In the genomic region with DNA sequence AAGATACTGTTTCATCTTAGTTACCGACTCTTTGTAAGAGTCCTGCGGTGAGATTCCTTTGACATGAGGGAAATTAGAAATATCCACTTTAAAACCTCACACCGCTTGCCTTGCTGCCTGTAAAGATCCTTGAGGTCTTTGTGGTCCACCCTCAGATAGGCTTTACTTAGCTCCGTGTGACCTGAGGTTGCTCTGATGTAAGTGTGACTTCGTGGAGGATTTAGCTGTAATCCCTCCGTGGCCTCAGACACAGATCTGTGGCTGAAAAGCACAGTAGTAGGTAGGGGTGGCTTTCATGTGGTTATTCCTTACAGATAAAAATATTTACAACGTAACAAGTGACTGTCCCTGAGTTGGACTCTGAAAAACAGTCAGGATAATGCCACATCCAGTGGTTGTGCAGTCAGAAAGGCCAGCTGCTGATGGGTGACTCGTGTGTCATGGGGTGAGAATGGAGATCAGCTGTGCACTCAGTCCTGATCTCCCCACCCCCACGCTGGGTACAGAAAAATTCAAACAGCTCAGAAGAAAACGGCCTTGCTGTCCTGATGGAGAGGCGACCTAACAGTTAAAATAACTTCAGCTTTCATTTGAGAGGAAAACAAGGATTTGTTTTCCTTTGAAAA, we compare ENCODE assay signal across 29 mouse cellular contexts.
DNase-seq lines count a peak whose midpoint lies in the region; ATAC-seq lines count a peak whose summit lies in the region.
"Had no signal": no experiment of that assay in that cellular context is flagged by ENCODE, and none has a peak within 500 bp of the region (broad histone marks: within the 10 kb centered on the region; RNA-seq: fewer than 3 reads in every experiment).

No protein-coding gene starts in this region.

- H3K4me3 ChIP-seq in forebrain, embryonic 13.5 days, result no peak overlapping the region
- no peak overlapping the region for H3K4me3 ChIP-seq in forebrain, embryonic 16.5 days (replicated peaks; ENCODE audit: low read length)
- no peak overlapping the region for H3K4me3 ChIP-seq in midbrain, embryonic 13.5 days (replicated peaks)
- no peak overlapping the region for H3K4me3 ChIP-seq in midbrain, embryonic 16.5 days (ENCODE audit: low read depth, low read length)
- no peak overlapping the region for H3K4me3 ChIP-seq in neural tube, embryonic 15.5 days (replicated peaks)
- H3K4me3 ChIP-seq: gastrocnemius, adult 2 months; limb, embryonic 10.5 days; limb, embryonic 15.5 days; liver, embryonic 13.5 days; myocyte; neural tube, embryonic 12.5 days had no signal

- 36% methylated on average over 11 of the region's 11 CpGs for WGBS in forebrain, embryonic 13.5 days
- 35% methylated on average over 11 of the region's 11 CpGs for WGBS in forebrain, embryonic 16.5 days
- 28% methylated on average over 11 of the region's 11 CpGs for WGBS in midbrain, embryonic 13.5 days
- 28% methylated on average over 11 of the region's 11 CpGs for WGBS in midbrain, embryonic 16.5 days
- 43% methylated on average over 11 of the region's 11 CpGs for WGBS in neural tube, embryonic 15.5 days

- H3K27ac ChIP-seq in forebrain, embryonic 13.5 days, result no peak overlapping the region
- H3K27ac ChIP-seq in forebrain, embryonic 16.5 days (ENCODE audit: low read length), result no peak overlapping the region
- no peak overlapping the region for H3K27ac ChIP-seq in midbrain, embryonic 13.5 days
- H3K27ac ChIP-seq in midbrain, embryonic 16.5 days (ENCODE audit: low read length), result no peak overlapping the region
- no peak overlapping the region for H3K27ac ChIP-seq in neural tube, embryonic 15.5 days (replicated peaks)
- H3K27ac ChIP-seq: gastrocnemius, adult 2 months; hindbrain, embryonic 14.5 days; limb, embryonic 10.5 days; limb, embryonic 15.5 days; liver, embryonic 13.5 days; neural tube, embryonic 12.5 days had no signal

- no peaks in the 10 kb centered on the region for H3K36me3 ChIP-seq in forebrain, embryonic 13.5 days (ENCODE audit: poor library complexity, severe bottlenecking)
- H3K36me3 ChIP-seq in forebrain, embryonic 16.5 days (ENCODE audit: control insufficient read depth, insufficient read depth), result no peaks in the 10 kb centered on the region
- no peaks in the 10 kb centered on the region for H3K36me3 ChIP-seq in midbrain, embryonic 13.5 days
- no peaks in the 10 kb centered on the region for H3K36me3 ChIP-seq in midbrain, embryonic 16.5 days (ENCODE audit: control insufficient read depth, insufficient read depth, low read length)
- no peaks in the 10 kb centered on the region for H3K36me3 ChIP-seq in neural tube, embryonic 15.5 days
- H3K36me3 ChIP-seq: limb, embryonic 10.5 days; limb, embryonic 15.5 days; liver, embryonic 13.5 days; neural tube, embryonic 12.5 days had no signal

- ATAC-seq in forebrain, embryonic 13.5 days, result peak; percentile 46; the same call in 1 of the 2 replicates
- no peak for ATAC-seq in forebrain, embryonic 16.5 days
- ATAC-seq in midbrain, embryonic 13.5 days, result 0 out of 2 replicates have a peak, but pooled peaks have one; percentile 22
- ATAC-seq in midbrain, embryonic 16.5 days, result no peak
- ATAC-seq in neural tube, embryonic 15.5 days (ENCODE audit: low FRiP score), result no peak; the same call in 1 of the 2 replicates
- ATAC-seq: CD4-positive, CD25-positive, alpha-beta regulatory T cell, adult 4 months; forebrain, embryonic 14.5 days; intestine, postnatal 0 days had no signal

- H3K27me3 ChIP-seq in forebrain, embryonic 13.5 days, result no peaks in the 10 kb centered on the region
- H3K27me3 ChIP-seq in forebrain, embryonic 16.5 days (replicated peaks; ENCODE audit: control insufficient read depth, insufficient read depth, low read length), result no peaks in the 10 kb centered on the region
- no peaks in the 10 kb centered on the region for H3K27me3 ChIP-seq in midbrain, embryonic 13.5 days
- H3K27me3 ChIP-seq in midbrain, embryonic 16.5 days (ENCODE audit: control insufficient read depth, insufficient read depth, low read depth, low read length), result no peaks in the 10 kb centered on the region
- H3K27me3 ChIP-seq in neural tube, embryonic 15.5 days (replicated peaks), result no peaks in the 10 kb centered on the region
- H3K27me3 ChIP-seq: limb, embryonic 15.5 days; liver, embryonic 13.5 days; neural tube, embryonic 12.5 days had no signal

- peak; percentile 3 for DNase-seq in embryo, embryonic 9.5 days (ENCODE audit: extremely low spot score)
- DNase-seq in yolk sac, embryonic 10.5 days (ENCODE audit: low spot score), result no peak
- DNase-seq: cerebellum, adult 8-10 months; cerebellum, postnatal 25 days; gastrocnemius, adult 2 months; gastrocnemius, postnatal 36 days; heart, adult 18-20 months; heart, postnatal 36 days; kidney, postnatal 14 days; layer of hippocampus, adult 9-11 months; liver, embryonic 13.5 days; lung, adult 18-20 months; lung, postnatal 14 days; thymus, adult 2 months; thymus, postnatal 36 days had no signal

- no peak overlapping the region for H3K9ac ChIP-seq in forebrain, embryonic 13.5 days
- no peak overlapping the region for H3K9ac ChIP-seq in forebrain, embryonic 16.5 days (replicated peaks; ENCODE audit: low read depth, low read length)
- no peak overlapping the region for H3K9ac ChIP-seq in midbrain, embryonic 13.5 days (replicated peaks)
- no peak overlapping the region for H3K9ac ChIP-seq in midbrain, embryonic 16.5 days (ENCODE audit: low read depth, low read length)
- no peak overlapping the region for H3K9ac ChIP-seq in neural tube, embryonic 15.5 days (replicated peaks)
- H3K9ac ChIP-seq: hindbrain, embryonic 14.5 days; limb, embryonic 15.5 days; liver, embryonic 13.5 days; neural tube, embryonic 12.5 days had no signal

- no peaks in the 10 kb centered on the region; the same call in 1 of the 2 replicates for H3K4me1 ChIP-seq in forebrain, embryonic 13.5 days
- peaks cover 6% of the 10 kb centered on the region; the same call in 1 of the 2 replicates for H3K4me1 ChIP-seq in forebrain, embryonic 16.5 days (replicated peaks; ENCODE audit: control insufficient read depth, insufficient read depth, low read length)
- H3K4me1 ChIP-seq in midbrain, embryonic 13.5 days (replicated peaks), result peaks cover 30% of the 10 kb centered on the region
- peaks cover 12% of the 10 kb centered on the region for H3K4me1 ChIP-seq in midbrain, embryonic 16.5 days (ENCODE audit: control insufficient read depth, insufficient read depth, low read length)
- H3K4me1 ChIP-seq in neural tube, embryonic 15.5 days, result peaks cover 15% of the 10 kb centered on the region
- H3K4me1 ChIP-seq: limb, embryonic 10.5 days; limb, embryonic 15.5 days; liver, embryonic 13.5 days; neural tube, embryonic 12.5 days had no signal

- H3K9me3 ChIP-seq in forebrain, embryonic 13.5 days (replicated peaks), result no peaks in the 10 kb centered on the region
- no peaks in the 10 kb centered on the region for H3K9me3 ChIP-seq in forebrain, embryonic 16.5 days (ENCODE audit: control insufficient read depth, low read length)
- no peaks in the 10 kb centered on the region for H3K9me3 ChIP-seq in midbrain, embryonic 13.5 days
- no peaks in the 10 kb centered on the region for H3K9me3 ChIP-seq in midbrain, embryonic 16.5 days (replicated peaks; ENCODE audit: control insufficient read depth, low read length, poor library complexity, severe bottlenecking)
- no peaks in the 10 kb centered on the region for H3K9me3 ChIP-seq in neural tube, embryonic 15.5 days (replicated peaks)
- H3K9me3 ChIP-seq: limb, embryonic 10.5 days; limb, embryonic 15.5 days; liver, embryonic 13.5 days; neural tube, embryonic 12.5 days had no signal

- no peak overlapping the region for H3K4me2 ChIP-seq in forebrain, embryonic 13.5 days
- H3K4me2 ChIP-seq in forebrain, embryonic 16.5 days (ENCODE audit: low read length), result no peak overlapping the region
- no peak overlapping the region for H3K4me2 ChIP-seq in midbrain, embryonic 13.5 days (replicated peaks)
- H3K4me2 ChIP-seq in midbrain, embryonic 16.5 days (ENCODE audit: low read length), result no peak overlapping the region
- H3K4me2 ChIP-seq in neural tube, embryonic 15.5 days, result no peak overlapping the region
- H3K4me2 ChIP-seq: heart, embryonic 11.5 days; hindbrain, embryonic 14.5 days; limb, embryonic 15.5 days; liver, embryonic 13.5 days; neural tube, embryonic 12.5 days had no signal

Comparison
In these comparisons a context has a peak if more than half of its experiments do, and no peak if none do; other contexts are left out.
1. ATAC-seq: peak in forebrain, embryonic 13.5 days (single experiment) and midbrain, embryonic 13.5 days (single experiment); none in forebrain, embryonic 16.5 days (single experiment), midbrain, embryonic 16.5 days (single experiment) and neural tube, embryonic 15.5 days (single experiment).